Mouse (Mus musculus) liver, embryonic 16.5 days (tissue): ENCODE measurements around the gene Ppp2r3a. TPM values are rescaled to one million over a fixed set of nuclear protein-coding genes. Genes with fewer than 3 reads are reported as not detected.
A peak's percentile ranks its signal among the peaks of the same experiment; 100 is the strongest.

Source experiments
- ATAC-seq: fragments of 200-750 bp; cut with Nextera tagmentation; 2 replicates; pipeline ENCODE4 v1.8.0; 2017; ENCODE audit warnings: low read depth, mild to moderate bottlenecking, moderate number of reproducible peaks, moderate library complexity
- H3K27ac ChIP-seq: fragments of 300-500 bp; sonication (generic); 2 replicates; pipeline ENCODE4 v1.5.1; 2014; ENCODE audit warnings: mild to moderate bottlenecking, low read length
- H3K27me3 ChIP-seq: fragments of 300-500 bp; sonication (generic); 2 replicates; pipeline ENCODE4 v1.6.1; 2014; ENCODE audit warnings: low read depth, low read length, mixed read lengths; ENCODE audit not compliant: control insufficient read depth, insufficient read depth
- H3K36me3 ChIP-seq: fragments of 300-500 bp; sonication (generic); 2 replicates; pipeline ENCODE4 v1.6.1; 2014; ENCODE audit warnings: mild to moderate bottlenecking; ENCODE audit not compliant: control insufficient read depth, insufficient read depth
- H3K4me1 ChIP-seq: fragments of 300-500 bp; sonication (generic); 2 replicates; pipeline ENCODE4 v1.6.1; 2014; ENCODE audit warnings: low read depth, low read length, mixed read lengths; ENCODE audit not compliant: control insufficient read depth
- H3K4me2 ChIP-seq: fragments of 300-500 bp; sonication (generic); 2 replicates; pipeline ENCODE4 v1.6.1; 2014; ENCODE audit warnings: low read depth, low read length, mixed read lengths
- H3K4me3 ChIP-seq: fragments of 300-500 bp; sonication (generic); 2 replicates; pipeline ENCODE4 v1.5.1; 2014; ENCODE audit warnings: low read depth, mild to moderate bottlenecking, low read length
- H3K9ac ChIP-seq: fragments of 300-500 bp; sonication (generic); 2 replicates; pipeline ENCODE4 v1.6.1; 2014; ENCODE audit warnings: low read depth, low read length
- H3K9me3 ChIP-seq: fragments of 300-500 bp; sonication (generic); replicated peaks from 2 replicates; pipeline ENCODE4 v1.6.1; 2016; ENCODE audit warnings: low read length; ENCODE audit not compliant: control insufficient read depth
- WGBS: fragments of 180-500 bp; shearing (Covaris S2); extraction: QIAGEN DNeasy Blood & Tissue Kit; methylation state at CpG from one replicate; pipeline ENCODE4 v1.1.7; 2014; ENCODE audit not compliant: insufficient replicate concordance; 5-methylcytosine and 5-hydroxymethylcytosine counted together
- polyA plus RNA-seq: library from polyadenylated mRNA; unstranded; fragments of >200 nt; fragmentation: Nextera tagmentation; extraction: Ambion mirVana; gene quantifications from 2 replicates; pipeline ENCODE4 v1.2.1, GENCODE M21; 2015

Ppp2r3a gene
- polyA plus RNA-seq, 1 experiment from 2014 or later, result 4.5 TPM

- WGBS, result 37% methylated on average over 5 of the region's 5 CpGs
- peak overlapping the region; percentile 20 for H3K4me2 ChIP-seq
- peak; percentile 78 for ATAC-seq
- H3K4me3 ChIP-seq, result no peak overlapping the region
- no peaks in the 10 kb centered on the region for H3K36me3 ChIP-seq
- H3K9me3 ChIP-seq, result no peaks in the 10 kb centered on the region
- no peak overlapping the region; the same call in 1 of the 2 replicates for H3K27ac ChIP-seq
- no peak overlapping the region for H3K9ac ChIP-seq
- no peaks in the 10 kb centered on the region for H3K27me3 ChIP-seq
- H3K4me1 ChIP-seq, result peaks cover 16% of the 10 kb centered on the region
Measured at GRCm38 (mm10) chr9:101245493-101245892, 6.1 kb downstream of the Ppp2r3a start.

- H3K9me3 ChIP-seq, result no peaks in the 10 kb centered on the region
- H3K27ac ChIP-seq, result no peak overlapping the region
- H3K4me1 ChIP-seq, result peaks cover 13% of the 10 kb centered on the region
- no peak overlapping the region for H3K4me2 ChIP-seq
- no peaks in the 10 kb centered on the region for H3K36me3 ChIP-seq
- no peak overlapping the region for H3K9ac ChIP-seq
- no peaks in the 10 kb centered on the region for H3K27me3 ChIP-seq
- ATAC-seq, result no peak
- H3K4me3 ChIP-seq, result no peak overlapping the region
- 59% methylated on average over 2 of the region's 2 CpGs for WGBS
Measured at GRCm38 (mm10) chr9:101243711-101244110, 7.9 kb downstream of the Ppp2r3a start.

- Histone ChIP-seq H3K4me1 (peaks cover 7% of the 10 kb centered on the region), H3K9me3 (no peaks in the 10 kb centered on the region), H3K27ac (no peak overlapping the region), H3K9ac (no peak overlapping the region), H3K4me3 (no peak overlapping the region), H3K4me2 (no peak overlapping the region), H3K36me3 (no peaks in the 10 kb centered on the region), H3K27me3 (no peaks in the 10 kb centered on the region)
- WGBS, result 13% methylated on average over 3 of the region's 3 CpGs
- no peak for ATAC-seq
Measured at GRCm38 (mm10) chr9:101240161-101240560, 11.4 kb downstream of the Ppp2r3a start.

GRCm38 (mm10) chr9:101235786-101236185 lies 15.8 kb downstream of the Ppp2r3a start:
- no peaks in the 10 kb centered on the region for H3K4me1 ChIP-seq
- no peak overlapping the region for H3K4me3 ChIP-seq
- ATAC-seq, result no peak
- H3K9me3 ChIP-seq, result no peaks in the 10 kb centered on the region
- no peak overlapping the region for H3K9ac ChIP-seq
- 73% methylated on average over 2 of the region's 2 CpGs for WGBS
- no peaks in the 10 kb centered on the region for H3K27me3 ChIP-seq
- no peak overlapping the region for H3K27ac ChIP-seq
- H3K36me3 ChIP-seq, result no peaks in the 10 kb centered on the region
- no peak overlapping the region for H3K4me2 ChIP-seq

- Histone ChIP-seq H3K9me3 (no peaks in the 10 kb centered on the region), H3K4me2 (no peak overlapping the region), H3K9ac (no peak overlapping the region), H3K27ac (no peak overlapping the region), H3K27me3 (no peaks in the 10 kb centered on the region), H3K4me3 (no peak overlapping the region), H3K36me3 (no peaks in the 10 kb centered on the region), H3K4me1 (no peaks in the 10 kb centered on the region)
- no peak for ATAC-seq
- 15% methylated on average over 6 of the region's 6 CpGs for WGBS
Measured at GRCm38 (mm10) chr9:101232034-101232433, 19.6 kb downstream of the Ppp2r3a start.

GRCm38 (mm10) chr9:101230028-101230427 lies 21.6 kb downstream of the Ppp2r3a start:
- no peaks in the 10 kb centered on the region for H3K4me1 ChIP-seq
- H3K27me3 ChIP-seq, result no peaks in the 10 kb centered on the region
- no peak overlapping the region for H3K4me3 ChIP-seq
- H3K27ac ChIP-seq, result no peak overlapping the region
- no peaks in the 10 kb centered on the region for H3K9me3 ChIP-seq
- no peak for ATAC-seq
- H3K9ac ChIP-seq, result no peak overlapping the region
- no peak overlapping the region for H3K4me2 ChIP-seq
- whole genome bisulfite sequencing, result 24% methylated on average over 3 of the region's 3 CpGs
- H3K36me3 ChIP-seq, result no peaks in the 10 kb centered on the region

GRCm38 (mm10) chr9:101228892-101229291 lies 22.7 kb downstream of the Ppp2r3a start:
- no peak for ATAC-seq
- no peak overlapping the region for H3K4me3 ChIP-seq
- H3K27ac ChIP-seq, result no peak overlapping the region
- H3K9ac ChIP-seq, result no peak overlapping the region
- H3K36me3 ChIP-seq, result no peaks in the 10 kb centered on the region
- no peaks in the 10 kb centered on the region for H3K27me3 ChIP-seq
- H3K4me1 ChIP-seq, result no peaks in the 10 kb centered on the region
- H3K9me3 ChIP-seq, result no peaks in the 10 kb centered on the region
- no peak overlapping the region for H3K4me2 ChIP-seq

- Histone ChIP-seq H3K27me3 (no peaks in the 10 kb centered on the region), H3K9me3 (no peaks in the 10 kb centered on the region), H3K27ac (no peak overlapping the region), H3K4me2 (peak overlapping the region; percentile 29; the same call in 1 of the 2 replicates), H3K4me1 (no peaks in the 10 kb centered on the region), H3K4me3 (no peak overlapping the region), H3K9ac (no peak overlapping the region), H3K36me3 (no peaks in the 10 kb centered on the region)
- ATAC-seq, result peak; percentile 86
- WGBS, result 30% methylated on average over 1 of the region's 1 CpGs
Measured at GRCm38 (mm10) chr9:101207984-101208383, 43.6 kb downstream of the Ppp2r3a start.

- no peaks in the 10 kb centered on the region for H3K4me1 ChIP-seq
- H3K4me3 ChIP-seq, result no peak overlapping the region
- H3K4me2 ChIP-seq, result no peak overlapping the region
- H3K36me3 ChIP-seq, result no peaks in the 10 kb centered on the region
- H3K27me3 ChIP-seq, result no peaks in the 10 kb centered on the region
- ATAC-seq, result no peak
- WGBS, result 52% methylated on average over 4 of the region's 4 CpGs
- no peak overlapping the region for H3K9ac ChIP-seq
- H3K27ac ChIP-seq, result no peak overlapping the region
- no peaks in the 10 kb centered on the region for H3K9me3 ChIP-seq
Measured at GRCm38 (mm10) chr9:101206516-101206915, 45.1 kb downstream of the Ppp2r3a start.
